Mouse (Mus musculus) adrenal gland, postnatal 10 days (tissue): ENCODE measurements at regions not wholly inside any gene's neighbourhood (a gene's known extent, or its start where the extent isn't known, plus 50 kb on each side); places are given as distances from the start of the nearest gene placed in this dataset.

Experiments
- DNase-seq: peaks from one replicate; pipeline ENCODE4 v3.0.0; 2021; ENCODE audit warnings: mixed read lengths

DNA sequence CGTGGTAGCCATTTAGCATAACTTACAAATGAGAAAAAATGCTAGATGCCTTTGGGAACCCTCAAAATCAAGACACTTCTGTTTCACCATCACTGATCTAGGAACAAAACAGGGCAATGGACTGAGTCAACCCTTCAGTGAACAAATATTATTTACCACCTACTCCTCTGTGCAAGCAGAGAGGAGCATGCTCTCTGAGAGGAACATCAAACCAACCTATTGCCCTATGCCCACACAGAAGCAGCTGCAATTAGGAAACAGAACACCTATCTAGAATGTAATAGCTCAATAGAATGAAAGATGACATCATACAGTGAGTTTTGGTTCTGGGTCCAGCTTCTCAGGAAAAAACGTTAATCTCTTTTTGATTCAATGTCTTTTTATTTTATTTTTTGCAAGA lies 69.0 kb upstream of the Nrip1 start:
- DNase-seq = no peak

GRCm38 (mm10) chr16:76441803-76442448 lies 68.3 kb upstream of the Nrip1 start:
- no peak for DNase-seq

GRCm38 (mm10) chr16:76438093-76438883 lies 64.7 kb upstream of the Nrip1 start:
- DNase-seq = peak; percentile 75

- no peak for DNase-seq
Observed at GRCm38 (mm10) chr16:76436290-76436689, 62.7 kb upstream of the Nrip1 start.

- no peak for DNase-seq
Observed at GRCm38 (mm10) chr16:76433076-76433825, 59.6 kb upstream of the Nrip1 start.

GRCm38 (mm10) chr16:76432304-76432703 lies 58.7 kb upstream of the Nrip1 start:
- peak; percentile 81 for DNase-seq

DNA sequence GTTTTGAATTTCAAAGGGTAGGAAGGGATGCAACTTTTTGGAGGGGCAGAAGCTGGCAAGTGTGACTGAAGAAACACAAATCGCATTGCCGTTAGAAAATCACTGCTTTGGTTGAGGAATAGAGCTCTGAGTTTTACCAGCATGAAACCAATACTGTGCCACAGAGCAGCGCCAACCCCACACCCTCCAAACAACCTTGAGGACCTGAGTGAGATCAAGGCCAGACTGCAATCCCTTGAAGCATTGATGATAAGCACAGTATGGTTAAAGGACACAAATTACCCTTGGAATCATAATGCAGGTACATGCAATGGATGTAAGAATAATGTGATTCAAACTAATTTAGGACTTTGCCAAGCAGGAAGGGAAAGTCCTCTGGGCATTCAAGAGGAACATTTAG lies 55.5 kb upstream of the Nrip1 start:
- no peak for DNase-seq

DNA sequence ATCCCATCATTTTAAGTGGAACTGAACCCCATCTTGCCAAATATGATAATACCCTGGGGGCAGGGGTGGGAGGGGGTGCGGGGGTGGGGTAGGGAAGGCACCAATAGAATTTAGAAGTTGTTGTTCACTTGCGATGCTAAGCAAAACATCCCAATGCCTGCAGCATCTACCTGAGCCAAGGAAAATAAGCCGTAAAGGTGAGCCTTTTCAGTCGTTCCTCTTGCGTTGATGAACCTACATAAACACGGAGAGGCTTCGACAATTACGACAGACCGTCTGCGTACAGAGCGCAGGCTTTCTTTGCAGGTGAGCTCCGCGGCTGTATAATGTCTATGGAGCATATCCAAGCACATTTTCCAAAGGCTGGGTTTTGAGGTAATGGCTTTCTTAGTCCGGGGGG lies 50.3 kb upstream of the Nrip1 start:
- DNase-seq = no peak
